Mouse (Mus musculus) thymus, adult 2 months (tissue): ENCODE results near the gene Gsx1.

Source experiments
- CTCF ChIP-seq: fragments of 200-500 bp; IDR thresholded peaks from 2 replicates; pipeline ENCODE4 v1.5.1; 2012; ENCODE audit warnings: mild to moderate bottlenecking, control low read depth, low read length, moderate library complexity, borderline replicate concordance; ENCODE audit not compliant: control insufficient read depth, poor library complexity, insufficient read depth; ENCODE audit errors: extremely low read depth
- POLR2A ChIP-seq: fragments of 200-500 bp; IDR thresholded peaks from 2 replicates; pipeline ENCODE4 v1.6.1; 2012; ENCODE audit warnings: mild to moderate bottlenecking, low read length, control low read depth, moderate library complexity; ENCODE audit not compliant: control insufficient read depth, poor library complexity, insufficient read depth; ENCODE audit errors: extremely low read depth

DNA sequence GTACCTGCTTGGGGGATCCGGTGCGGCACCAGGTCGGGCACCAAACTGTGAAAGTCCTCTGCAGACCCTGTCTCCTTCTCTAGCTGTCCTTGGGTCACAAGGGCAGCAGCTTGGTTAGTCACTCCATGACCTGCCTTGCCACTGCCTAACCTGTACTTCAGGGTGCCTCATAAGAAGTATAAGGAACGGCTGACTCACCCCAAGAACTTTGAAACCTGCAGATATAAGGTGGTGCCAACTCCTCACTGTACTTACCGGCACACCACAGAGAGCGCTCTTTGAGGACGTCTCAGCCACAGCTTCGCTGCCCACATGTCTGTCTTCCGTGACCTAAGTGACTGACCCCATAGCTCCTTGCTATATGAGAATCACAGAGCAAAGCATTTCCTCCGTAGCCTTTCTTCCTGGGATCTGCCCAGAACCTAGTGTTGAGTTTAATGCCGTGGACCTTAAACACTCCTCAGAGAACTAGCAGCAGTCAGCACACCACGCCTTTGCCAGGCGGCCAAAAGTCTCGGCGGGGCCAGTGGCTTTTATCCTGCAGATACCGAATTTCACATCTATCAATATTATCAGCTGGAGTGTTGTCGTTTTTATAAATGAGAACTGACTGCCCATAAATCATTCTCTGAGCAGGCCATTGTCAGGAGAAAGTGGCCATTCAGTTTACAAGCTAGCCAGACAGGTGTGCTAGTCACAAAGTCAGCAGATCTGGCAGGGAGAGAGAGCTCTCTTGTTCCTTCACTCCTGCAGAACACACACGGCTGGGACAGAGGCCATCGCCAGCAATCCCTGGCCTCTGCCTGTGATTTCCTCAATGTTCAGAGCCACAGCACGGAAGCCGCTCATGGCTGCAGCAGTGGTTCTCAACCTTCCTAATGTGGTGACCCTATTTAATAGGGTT lies 47.2 kb downstream of the Gsx1 start:
- TF ChIP-seq CTCF, result no peak
- no peak for TF ChIP-seq POLR2A
